ENCODE assay signal across 24 mouse cellular contexts in the genomic region with DNA sequence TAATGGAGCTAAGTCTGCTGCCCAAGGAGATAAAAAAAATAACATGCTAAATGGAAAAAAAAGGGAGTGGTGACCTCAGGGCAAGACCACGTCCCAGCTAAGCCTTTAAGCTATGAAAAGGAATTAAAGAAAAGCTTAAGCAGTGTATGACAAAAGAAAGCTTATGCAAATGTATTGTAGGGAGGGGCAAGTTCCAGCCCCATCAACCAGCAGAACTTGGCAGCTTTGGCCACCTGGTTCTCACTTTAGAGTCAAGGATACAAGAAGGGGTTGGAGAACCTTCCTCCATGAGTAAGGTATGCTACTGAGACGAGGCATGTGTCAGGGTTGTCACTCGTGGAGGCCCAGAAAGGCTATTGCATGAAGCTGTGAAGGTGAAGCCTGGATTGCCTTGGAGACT.
A peak's percentile ranks its signal among the peaks of the same experiment; 100 is the strongest.
DNase-seq lines count a peak whose midpoint lies in the region; ATAC-seq and TF ChIP-seq lines count a peak whose summit lies in the region.
"Had no signal": no experiment of that assay in that cellular context is flagged by ENCODE, and none has a peak within 500 bp of the region (broad histone marks: within the 10 kb centered on the region; RNA-seq: fewer than 3 reads in every experiment).

No protein-coding gene starts in this region.

- H3K4me1 ChIP-seq in midbrain, embryonic 10.5 days, result peaks cover 3% of the 10 kb centered on the region; the same call in 1 of the 2 replicates
- no peaks in the 10 kb centered on the region for H3K4me1 ChIP-seq in midbrain, embryonic 15.5 days
- no peaks in the 10 kb centered on the region for H3K4me1 ChIP-seq in midbrain, embryonic 13.5 days (replicated peaks)
- no peaks in the 10 kb centered on the region for H3K4me1 ChIP-seq in midbrain, postnatal 0 days (ENCODE audit: insufficient read depth, low read length)
- H3K4me1 ChIP-seq: forebrain, embryonic 10.5 days; heart, embryonic 10.5 days; heart, embryonic 13.5 days had no signal

- H3K9ac ChIP-seq in midbrain, embryonic 15.5 days, result no peak overlapping the region
- no peak overlapping the region for H3K9ac ChIP-seq in midbrain, embryonic 13.5 days (replicated peaks)
- no peak overlapping the region for H3K9ac ChIP-seq in midbrain, postnatal 0 days (replicated peaks; ENCODE audit: low read length, poor library complexity, severe bottlenecking)
- H3K9ac ChIP-seq: heart, embryonic 13.5 days; hindbrain, embryonic 14.5 days had no signal

- no peaks in the 10 kb centered on the region for H3K9me3 ChIP-seq in midbrain, embryonic 10.5 days (replicated peaks)
- no peaks in the 10 kb centered on the region for H3K9me3 ChIP-seq in midbrain, embryonic 15.5 days
- H3K9me3 ChIP-seq in midbrain, embryonic 13.5 days, result no peaks in the 10 kb centered on the region
- no peaks in the 10 kb centered on the region for H3K9me3 ChIP-seq in midbrain, postnatal 0 days (ENCODE audit: low read length)
- H3K9me3 ChIP-seq: forebrain, embryonic 10.5 days; heart, embryonic 10.5 days; heart, embryonic 13.5 days had no signal

- no peak overlapping the region for H3K4me2 ChIP-seq in midbrain, embryonic 15.5 days
- no peak overlapping the region for H3K4me2 ChIP-seq in midbrain, embryonic 13.5 days (replicated peaks)
- no peak overlapping the region for H3K4me2 ChIP-seq in midbrain, postnatal 0 days (ENCODE audit: low read depth, low read length, poor library complexity, severe bottlenecking)
- H3K4me2 ChIP-seq: heart, embryonic 13.5 days; hindbrain, embryonic 14.5 days had no signal

- H3K4me3 ChIP-seq in midbrain, embryonic 10.5 days, result no peak overlapping the region
- no peak overlapping the region for H3K4me3 ChIP-seq in midbrain, embryonic 15.5 days
- no peak overlapping the region for H3K4me3 ChIP-seq in midbrain, embryonic 13.5 days (replicated peaks)
- H3K4me3 ChIP-seq in midbrain, postnatal 0 days (ENCODE audit: low read depth, low read length), result no peak overlapping the region
- H3K4me3 ChIP-seq: forebrain, embryonic 10.5 days; heart, embryonic 10.5 days; heart, embryonic 13.5 days had no signal

- H3K27me3 ChIP-seq in midbrain, embryonic 10.5 days (ENCODE audit: low read depth, poor library complexity, severe bottlenecking), result peaks cover 66% of the 10 kb centered on the region
- no peaks in the 10 kb centered on the region for H3K27me3 ChIP-seq in midbrain, embryonic 15.5 days (replicated peaks)
- H3K27me3 ChIP-seq in midbrain, embryonic 13.5 days, result 0 out of 2 replicates have a peak, but pooled peaks cover 10% of the 10 kb centered on the region
- H3K27me3 ChIP-seq in midbrain, postnatal 0 days (ENCODE audit: insufficient read depth, low read length), result no peaks in the 10 kb centered on the region
- H3K27me3 ChIP-seq: CH12.LX; heart, embryonic 13.5 days had no signal

- no peak for TF ChIP-seq CTCF in midbrain, postnatal 0 days (IDR thresholded peaks at IDR 0.05)

- WGBS in midbrain, embryonic 10.5 days, result 37% methylated on average over 3 of the region's 3 CpGs
- WGBS in midbrain, embryonic 15.5 days, result 35% methylated on average over 3 of the region's 3 CpGs
- WGBS in midbrain, embryonic 13.5 days, result 23% methylated on average over 3 of the region's 3 CpGs
- 32% methylated on average over 3 of the region's 3 CpGs for WGBS in midbrain, postnatal 0 days

- peak; percentile 11 for DNase-seq in midbrain, embryonic 10.5 days (ENCODE audit: low spot score)
- no peak for DNase-seq in midbrain, postnatal 0 days (ENCODE audit: low spot score)
- DNase-seq in ZHBTc4 (ENCODE audit: low read depth, low spot score), result peak; percentile 65
- no peak for DNase-seq in left cerebral cortex, postnatal 10 days (ENCODE audit: extremely low spot score in 1 of 2, low spot score in 2 of 2)
- DNase-seq: adrenal gland, adult 8-10 months; adrenal gland, postnatal 25 days; B cell, adult 2 months; cerebellum, adult 18-20 months; cerebellum, adult 9-10 months; cerebellum, postnatal 14 days; gastrocnemius, postnatal 25 days; heart, adult 18-20 months; heart, postnatal 14 days; heart, postnatal 4 days had no signal

- no peaks in the 10 kb centered on the region for H3K36me3 ChIP-seq in midbrain, embryonic 10.5 days
- no peaks in the 10 kb centered on the region for H3K36me3 ChIP-seq in midbrain, embryonic 15.5 days (replicated peaks)
- no peaks in the 10 kb centered on the region for H3K36me3 ChIP-seq in midbrain, embryonic 13.5 days
- no peaks in the 10 kb centered on the region for H3K36me3 ChIP-seq in midbrain, postnatal 0 days (ENCODE audit: insufficient read depth, low read length)
- H3K36me3 ChIP-seq: forebrain, embryonic 10.5 days; heart, embryonic 10.5 days; heart, embryonic 13.5 days had no signal

- intact Hi-C loops in left cerebral cortex, postnatal 10 days (cut with DNase I), result no loop called here

- ATAC-seq in midbrain, embryonic 15.5 days (replicated peaks), result no peak
- ATAC-seq in midbrain, embryonic 13.5 days, result peak; percentile 34; the same call in 1 of the 2 replicates
- ATAC-seq in midbrain, postnatal 0 days (ENCODE audit: low FRiP score), result no peak
- no peak for ATAC-seq in inflammation-experienced regulatory T-cells, adult 6 months
- ATAC-seq: forebrain, embryonic 14.5 days; hindbrain, postnatal 0 days had no signal

- H3K27ac ChIP-seq in midbrain, embryonic 10.5 days (replicated peaks), result no peak overlapping the region
- no peak overlapping the region for H3K27ac ChIP-seq in midbrain, embryonic 15.5 days
- H3K27ac ChIP-seq in midbrain, embryonic 13.5 days, result no peak overlapping the region
- H3K27ac ChIP-seq in midbrain, postnatal 0 days (ENCODE audit: low read depth, low read length), result no peak overlapping the region
- H3K27ac ChIP-seq: forebrain, embryonic 10.5 days; heart, embryonic 10.5 days; heart, embryonic 13.5 days; hindbrain, embryonic 14.5 days; hindbrain, postnatal 0 days had no signal

Comparison
In these comparisons a context has a peak if more than half of its experiments do, and no peak if none do; other contexts are left out.
1. DNase-seq: peak in midbrain, embryonic 10.5 days (single experiment) and ZHBTc4 (single experiment); none in midbrain, postnatal 0 days (single experiment) and left cerebral cortex, postnatal 10 days (0 of 2).